Mouse (Mus musculus): Measurements from ENCODE around the gene Tgfbr2. TPM values are rescaled to one million over a fixed set of nuclear protein-coding genes. Genes with fewer than 3 reads are reported as not detected.
A peak's percentile ranks its signal among the peaks of the same experiment; 100 is the strongest.

Tgfbr2 gene
- polyA plus RNA-seq, 1 experiment from 2014 or later: 14.1 TPM

DNA sequence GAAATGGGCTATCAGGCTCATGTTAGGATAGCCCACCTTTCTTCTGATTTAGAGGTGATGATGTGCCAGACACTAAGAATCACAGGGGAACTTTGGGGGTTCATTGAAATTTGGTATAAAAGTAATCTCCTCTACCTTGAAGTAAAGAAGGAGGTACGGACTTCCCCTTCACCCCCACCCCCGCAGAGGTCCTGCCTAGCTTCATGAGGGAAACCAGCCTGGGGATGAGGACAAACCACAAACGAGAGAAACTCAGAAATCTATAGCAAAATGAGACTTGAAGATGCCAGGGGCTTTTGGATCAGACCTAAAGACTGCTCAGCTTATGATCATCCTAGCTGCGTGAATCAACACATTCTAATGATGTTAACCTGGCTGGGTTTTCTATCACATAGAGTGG is 14.7 kb upstream of the Tgfbr2 start:
- no peaks in the 10 kb centered on the region for H3K9me3 ChIP-seq (replicated peaks)
- no peaks in the 10 kb centered on the region for H3K36me3 ChIP-seq
- H3K27ac ChIP-seq: no peak overlapping the region
- H3K27me3 ChIP-seq (ENCODE audit: low read depth, poor library complexity, severe bottlenecking): no peaks in the 10 kb centered on the region
- no peak for DNase-seq (ENCODE audit: low spot score)
- H3K4me3 ChIP-seq: no peak overlapping the region
- H3K4me1 ChIP-seq: no peaks in the 10 kb centered on the region
- 93% methylated on average over 4 of the region's 4 CpGs for WGBS

DNA sequence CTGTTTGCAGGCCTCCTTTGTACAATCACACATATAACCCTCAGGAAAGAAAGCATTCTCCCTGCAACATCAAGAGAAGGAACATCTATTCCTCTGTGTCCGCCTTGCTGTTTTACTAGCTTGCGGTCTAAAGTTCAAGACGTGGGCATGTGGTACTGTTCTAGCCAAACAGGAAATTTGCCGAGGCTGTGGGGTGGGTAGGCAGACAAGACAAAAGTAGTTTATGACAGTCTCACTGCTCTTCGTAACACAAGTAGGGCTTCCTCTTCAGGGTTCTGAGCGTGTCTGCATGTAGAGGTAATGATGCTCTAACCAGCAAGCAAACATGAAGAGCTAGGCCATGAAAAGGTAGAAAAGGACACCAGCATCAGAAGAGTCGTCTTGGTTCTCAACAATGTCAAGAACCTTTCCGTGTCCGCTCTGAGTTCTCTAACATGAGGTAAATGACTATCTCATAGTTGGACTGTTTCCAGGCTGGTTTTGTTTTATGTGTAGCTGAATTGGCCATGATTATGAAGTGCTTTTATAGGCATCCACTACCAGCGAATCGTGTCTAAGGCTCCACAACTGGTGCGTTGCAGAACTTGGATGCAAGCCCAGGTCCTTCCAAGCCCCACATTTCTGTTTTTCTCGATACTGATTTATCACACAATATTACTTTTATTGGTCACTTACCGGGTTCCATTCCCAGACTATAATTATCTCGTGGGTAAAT is 13.9 kb upstream of the Tgfbr2 start:
- H3K27ac ChIP-seq: no peak overlapping the region
- no peaks in the 10 kb centered on the region for H3K4me1 ChIP-seq
- H3K27me3 ChIP-seq (ENCODE audit: low read depth, poor library complexity, severe bottlenecking): no peaks in the 10 kb centered on the region
- no peaks in the 10 kb centered on the region for H3K9me3 ChIP-seq (replicated peaks)
- 90% methylated on average over 15 of the region's 15 CpGs for WGBS
- H3K4me3 ChIP-seq: no peak overlapping the region
- H3K36me3 ChIP-seq: no peaks in the 10 kb centered on the region
- no peak for DNase-seq (ENCODE audit: low spot score)

- Histone ChIP-seq H3K27me3 (ENCODE audit: low read depth, poor library complexity, severe bottlenecking) (no peaks in the 10 kb centered on the region), H3K27ac (no peak overlapping the region), H3K4me3 (no peak overlapping the region), H3K36me3 (no peaks in the 10 kb centered on the region), H3K9me3 (replicated peaks) (no peaks in the 10 kb centered on the region), H3K4me1 (no peaks in the 10 kb centered on the region)
- DNase-seq (ENCODE audit: low spot score): no peak
- WGBS: 84% methylated on average over 10 of the region's 10 CpGs
These were observed 12.1 kb upstream of the Tgfbr2 start for GRCm38 (mm10) chr9:116187181-116187731.

DNA sequence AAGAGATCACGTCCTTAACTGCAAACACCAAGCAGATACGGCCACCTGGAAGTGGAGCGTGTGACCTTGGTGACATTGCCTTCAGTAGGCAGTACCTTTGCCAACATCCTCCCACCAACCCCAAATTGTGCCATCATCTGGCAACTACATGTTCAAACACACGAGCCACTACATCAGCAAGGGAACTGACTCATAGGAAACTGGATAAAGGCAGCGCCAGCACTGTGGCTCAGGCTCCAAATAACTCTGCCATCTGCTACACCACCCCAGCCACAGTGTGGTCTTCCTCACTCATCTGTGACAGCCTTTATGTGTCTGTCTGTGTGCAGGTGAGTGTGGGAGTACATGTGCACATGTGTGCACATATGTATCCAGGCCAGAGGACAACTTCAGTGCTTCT is 9.7 kb upstream of the Tgfbr2 start:
- H3K4me1 ChIP-seq: no peaks in the 10 kb centered on the region
- no peaks in the 10 kb centered on the region for H3K27me3 ChIP-seq (ENCODE audit: low read depth, poor library complexity, severe bottlenecking)
- H3K4me3 ChIP-seq: no peak overlapping the region
- H3K9me3 ChIP-seq (replicated peaks): no peaks in the 10 kb centered on the region
- DNase-seq (ENCODE audit: low spot score): no peak
- no peak overlapping the region for H3K27ac ChIP-seq
- H3K36me3 ChIP-seq: no peaks in the 10 kb centered on the region
- 90% methylated on average over 5 of the region's 5 CpGs for WGBS

DNA sequence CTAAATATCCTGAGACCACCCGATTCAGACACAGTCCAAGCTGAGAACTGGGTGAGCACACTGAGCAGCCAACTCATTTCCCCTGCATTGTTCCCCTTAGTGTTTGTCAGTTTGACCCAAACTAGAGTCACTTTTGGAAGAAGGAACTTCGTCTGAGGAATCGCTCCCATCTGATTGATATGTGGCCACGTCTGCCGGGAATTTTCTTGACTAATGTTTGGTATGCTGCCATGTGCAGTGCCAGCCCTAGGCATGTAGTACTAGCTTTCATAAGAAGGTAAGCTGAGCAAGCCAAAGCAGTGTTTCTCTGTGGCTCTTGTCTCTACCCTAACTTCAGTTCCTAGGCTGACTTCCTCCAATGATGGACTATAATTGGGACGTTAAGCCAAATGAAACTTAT is 7.9 kb upstream of the Tgfbr2 start:
- Histone ChIP-seq H3K4me1 (no peaks in the 10 kb centered on the region), H3K9me3 (replicated peaks) (no peaks in the 10 kb centered on the region), H3K36me3 (no peaks in the 10 kb centered on the region), H3K27ac (no peak overlapping the region), H3K4me3 (no peak overlapping the region), H3K27me3 (ENCODE audit: low read depth, poor library complexity, severe bottlenecking) (no peaks in the 10 kb centered on the region)
- 91% methylated on average over 6 of the region's 6 CpGs for WGBS
- DNase-seq (ENCODE audit: low spot score): no peak

DNA sequence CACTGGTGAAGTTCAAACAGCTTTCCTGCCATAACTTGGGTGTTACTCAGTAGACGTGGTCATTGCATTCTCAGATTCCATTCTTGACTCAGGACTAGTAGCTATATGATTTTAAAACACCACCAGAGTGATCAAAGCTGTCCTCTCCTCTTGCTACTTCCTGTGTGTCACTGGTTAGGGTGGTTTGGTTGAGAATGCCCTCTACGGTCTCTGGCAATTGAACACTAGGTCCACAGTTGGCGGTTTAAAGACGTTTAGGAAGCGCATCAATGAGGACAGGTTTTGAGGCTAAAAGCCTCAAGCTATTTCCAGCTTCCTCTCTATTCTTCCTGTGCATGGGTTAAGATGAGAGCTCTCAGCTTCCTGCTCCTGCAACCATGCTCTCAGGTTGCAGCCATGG is 6.4 kb upstream of the Tgfbr2 start:
- no peak for DNase-seq (ENCODE audit: low spot score)
- Histone ChIP-seq H3K4me1 (no peaks in the 10 kb centered on the region), H3K4me3 (no peak overlapping the region), H3K27me3 (ENCODE audit: low read depth, poor library complexity, severe bottlenecking) (no peaks in the 10 kb centered on the region), H3K36me3 (no peaks in the 10 kb centered on the region), H3K27ac (no peak overlapping the region), H3K9me3 (replicated peaks) (no peaks in the 10 kb centered on the region)
- 89% methylated on average over 5 of the region's 5 CpGs for WGBS

DNA sequence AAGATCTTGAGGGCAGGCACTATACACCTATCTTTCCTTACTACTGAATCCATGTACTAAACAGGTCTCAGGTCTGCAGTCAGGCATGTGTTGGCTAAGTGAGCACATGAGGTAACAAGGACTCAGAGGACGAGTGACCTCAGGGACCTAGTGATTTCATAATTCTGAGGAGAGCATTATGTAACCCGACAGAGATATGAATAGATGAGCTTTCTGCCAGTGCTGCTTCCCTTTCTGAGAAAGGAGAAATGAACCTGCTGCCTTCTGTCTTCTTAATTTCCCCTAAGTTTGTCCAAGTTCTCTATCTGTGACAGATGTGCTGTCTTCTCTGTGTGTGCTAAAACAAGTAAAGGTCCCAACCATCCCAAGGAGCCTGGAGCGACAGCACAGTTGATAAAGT is 3.0 kb upstream of the Tgfbr2 start:
- Histone ChIP-seq H3K36me3 (no peaks in the 10 kb centered on the region), H3K4me1 (peaks cover 19% of the 10 kb centered on the region), H3K9me3 (replicated peaks) (no peaks in the 10 kb centered on the region), H3K4me3 (no peak overlapping the region), H3K27ac (no peak overlapping the region), H3K27me3 (ENCODE audit: low read depth, poor library complexity, severe bottlenecking) (no peaks in the 10 kb centered on the region)
- DNase-seq (ENCODE audit: low spot score): no peak
- whole genome bisulfite sequencing: 91% methylated on average over 3 of the region's 3 CpGs

DNA sequence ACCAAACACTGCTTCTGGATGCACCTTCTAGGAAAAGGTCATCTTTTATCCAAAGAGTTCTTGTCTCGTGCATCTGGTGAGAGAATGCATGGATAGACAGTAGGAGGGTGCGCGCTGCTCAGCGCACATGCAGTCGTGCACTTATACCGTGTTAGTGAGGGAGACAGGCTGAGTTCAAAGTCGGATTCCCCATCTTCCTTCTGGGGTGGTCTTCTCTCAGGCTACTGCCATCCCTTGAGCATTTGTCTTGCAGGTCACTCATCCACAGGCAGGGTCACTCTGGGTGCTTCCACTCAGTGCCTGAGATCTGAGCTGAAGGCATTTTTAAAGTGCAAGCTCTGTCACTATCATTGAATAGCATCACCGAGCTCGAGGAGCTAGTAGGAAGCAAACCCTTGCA is 1.9 kb upstream of the Tgfbr2 start:
- Histone ChIP-seq H3K4me3 (no peak overlapping the region), H3K27me3 (ENCODE audit: low read depth, poor library complexity, severe bottlenecking) (no peaks in the 10 kb centered on the region), H3K36me3 (no peaks in the 10 kb centered on the region), H3K9me3 (replicated peaks) (no peaks in the 10 kb centered on the region), H3K4me1 (peaks cover 19% of the 10 kb centered on the region), H3K27ac (no peak overlapping the region)
- DNase-seq (ENCODE audit: low spot score): no peak
- WGBS: 94% methylated on average over 9 of the region's 9 CpGs

GRCm38 (mm10) chr9:116175488-116176115 is 442 bp upstream of the Tgfbr2 start:
- Histone ChIP-seq H3K36me3 (no peaks in the 10 kb centered on the region), H3K4me3 (peak overlapping the region; percentile 76), H3K4me1 (peaks cover 19% of the 10 kb centered on the region), H3K27me3 (ENCODE audit: low read depth, poor library complexity, severe bottlenecking) (no peaks in the 10 kb centered on the region), H3K9me3 (replicated peaks) (no peaks in the 10 kb centered on the region), H3K27ac (peak overlapping the region; percentile 96)
- DNase-seq (ENCODE audit: low spot score): peak; percentile 44
- WGBS: 9% methylated on average over 16 of the region's 16 CpGs

GRCm38 (mm10) chr9:116173473-116174170 is 1.5 kb downstream of the Tgfbr2 start:
- Histone ChIP-seq H3K36me3 (no peaks in the 10 kb centered on the region), H3K9me3 (replicated peaks) (no peaks in the 10 kb centered on the region), H3K4me3 (peak overlapping the region; percentile 76), H3K27ac (peak overlapping the region; percentile 96), H3K4me1 (peaks cover 29% of the 10 kb centered on the region), H3K27me3 (ENCODE audit: low read depth, poor library complexity, severe bottlenecking) (no peaks in the 10 kb centered on the region)
- WGBS: 84% methylated on average over 16 of the region's 16 CpGs
- DNase-seq (ENCODE audit: low spot score): no peak

GRCm38 (mm10) chr9:116173059-116173458 is 2.1 kb downstream of the Tgfbr2 start:
- 0 out of 2 replicates have a peak overlapping the region, but pooled peaks have one; percentile 76 for H3K4me3 ChIP-seq
- no peak for DNase-seq (ENCODE audit: low spot score)

GRCm38 (mm10) chr9:116169067-116169466 is 6.1 kb downstream of the Tgfbr2 start:
- H3K36me3 ChIP-seq: no peaks in the 10 kb centered on the region
- H3K27me3 ChIP-seq (ENCODE audit: low read depth, poor library complexity, severe bottlenecking): no peaks in the 10 kb centered on the region
- DNase-seq (ENCODE audit: low spot score): no peak
- peaks cover 22% of the 10 kb centered on the region for H3K4me1 ChIP-seq
- no peak overlapping the region for H3K4me3 ChIP-seq
- no peaks in the 10 kb centered on the region for H3K9me3 ChIP-seq (replicated peaks)
- no peak overlapping the region for H3K27ac ChIP-seq
- 82% methylated on average over 6 of the region's 6 CpGs for WGBS

More at GRCm38 (mm10) chr9:116173059-116173458, 2.1 kb downstream of the Tgfbr2 start:
- H3K9me3 ChIP-seq (replicated peaks): no peaks in the 10 kb centered on the region
- no peak overlapping the region for H3K27ac ChIP-seq
- H3K27me3 ChIP-seq (ENCODE audit: low read depth, poor library complexity, severe bottlenecking): no peaks in the 10 kb centered on the region
- 89% methylated on average over 6 of the region's 6 CpGs for WGBS
- peaks cover 29% of the 10 kb centered on the region for H3K4me1 ChIP-seq
- H3K36me3 ChIP-seq: no peaks in the 10 kb centered on the region

- WGBS: 87% methylated on average over 6 of the region's 6 CpGs
- DNase-seq (ENCODE audit: low spot score): no peak
- Histone ChIP-seq H3K4me1 (peaks cover 17% of the 10 kb centered on the region), H3K36me3 (no peaks in the 10 kb centered on the region), H3K27ac (no peak overlapping the region), H3K27me3 (ENCODE audit: low read depth, poor library complexity, severe bottlenecking) (no peaks in the 10 kb centered on the region), H3K9me3 (replicated peaks) (no peaks in the 10 kb centered on the region), H3K4me3 (no peak overlapping the region)
These were observed 7.8 kb downstream of the Tgfbr2 start for GRCm38 (mm10) chr9:116167304-116167880.

Data from limb, embryonic 10.5 days (tissue).